Mouse (Mus musculus) effector memory CD4-positive, alpha-beta T cell, adult 7 months (primary cell): ENCODE data around the gene Rnf26. TPM values are rescaled to one million over a fixed set of nuclear protein-coding genes. Genes with fewer than 3 reads are reported as not detected.

Experiments
- polyA plus RNA-seq: library from polyadenylated mRNA; unstranded; fragments of 100-300 nt; shearing (Covaris generic); gene quantifications from one replicate; pipeline ENCODE4 v1.2.1, GENCODE M21; 2017

Rnf26 gene
- 16.6 TPM for polyA plus RNA-seq

DNA sequence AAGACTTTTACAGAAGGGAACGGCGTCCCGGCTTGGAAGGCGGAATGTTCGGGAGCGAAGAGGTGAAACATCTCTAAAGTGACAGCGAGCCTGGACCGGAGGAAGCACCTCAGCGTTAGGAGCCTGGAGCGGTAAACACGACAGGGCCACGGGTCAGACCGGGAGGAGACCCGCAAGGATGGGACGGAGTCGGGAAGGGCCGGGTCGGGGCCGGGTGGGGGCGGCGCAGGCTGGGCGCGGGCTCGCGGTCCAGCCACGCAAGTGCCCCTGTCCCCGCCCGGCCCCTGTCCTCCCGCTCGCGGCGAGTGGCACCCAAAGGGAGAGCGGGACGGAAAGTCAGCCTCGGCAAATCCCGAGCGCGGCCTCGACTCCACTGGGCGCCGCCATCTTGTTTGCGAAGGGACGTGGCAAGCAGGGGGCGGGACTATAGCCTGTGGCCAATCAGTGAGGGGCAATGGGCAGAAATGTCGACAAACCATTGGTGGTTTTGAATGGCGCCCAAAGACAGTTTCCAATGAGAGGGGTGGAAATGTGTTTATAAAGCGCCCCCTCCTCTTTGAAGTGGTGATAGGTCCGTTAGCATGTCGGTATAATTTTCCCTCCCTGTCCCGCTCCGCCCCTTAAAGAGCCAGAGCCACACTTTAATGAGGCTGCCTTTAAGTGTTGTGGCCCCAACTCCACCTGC, at the start of gene Rnf26, which contains the start of gene Gm49380:
Rnf26 (minus strand) TSS at position 413 of the 685 bp plus-strand sequence.
Gm49380 (minus strand) TSS at position 396 of the 685 bp plus-strand sequence.

DNA sequence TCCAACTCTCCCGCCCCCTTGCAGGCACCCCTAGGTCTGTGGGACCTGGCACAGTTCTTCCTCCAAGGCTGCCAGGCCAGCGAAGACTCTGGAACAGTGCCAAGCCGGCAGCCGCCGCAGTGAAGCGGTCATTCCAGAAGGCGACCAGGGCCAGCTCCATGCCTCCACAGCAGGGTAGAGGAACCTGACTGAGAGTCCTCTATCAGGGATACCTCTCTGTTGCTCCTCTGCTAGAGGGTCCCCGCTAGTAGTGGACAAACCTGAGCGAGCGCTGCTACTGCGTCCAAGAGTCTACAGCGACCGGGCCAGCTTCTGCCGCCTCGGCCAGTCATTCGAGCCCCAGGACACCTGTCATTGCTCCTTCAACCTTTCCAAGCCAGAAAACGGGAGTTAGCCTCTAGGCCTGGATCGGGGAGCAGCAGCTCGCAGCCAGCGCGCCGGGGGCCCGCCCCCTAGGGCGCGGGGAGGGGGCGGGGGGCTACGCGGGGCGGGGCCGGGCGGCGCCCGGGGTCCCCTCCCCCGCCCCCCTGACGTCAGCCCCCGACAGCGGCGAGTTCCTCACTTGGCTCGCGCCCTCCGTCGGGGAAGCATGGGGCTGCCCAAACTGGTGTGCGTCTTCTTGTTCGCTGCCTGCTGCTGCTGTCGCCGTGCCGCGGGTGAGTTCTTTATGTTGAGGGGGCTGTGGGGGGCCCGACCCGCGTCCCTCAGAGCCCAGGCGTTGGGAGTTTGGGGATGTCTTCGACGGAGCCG, 21.0 kb upstream of the Rnf26 start, which contains the start of gene Mcam:
Mcam (plus strand) TSS at position 369 of the 750 bp plus-strand sequence.

DNA sequence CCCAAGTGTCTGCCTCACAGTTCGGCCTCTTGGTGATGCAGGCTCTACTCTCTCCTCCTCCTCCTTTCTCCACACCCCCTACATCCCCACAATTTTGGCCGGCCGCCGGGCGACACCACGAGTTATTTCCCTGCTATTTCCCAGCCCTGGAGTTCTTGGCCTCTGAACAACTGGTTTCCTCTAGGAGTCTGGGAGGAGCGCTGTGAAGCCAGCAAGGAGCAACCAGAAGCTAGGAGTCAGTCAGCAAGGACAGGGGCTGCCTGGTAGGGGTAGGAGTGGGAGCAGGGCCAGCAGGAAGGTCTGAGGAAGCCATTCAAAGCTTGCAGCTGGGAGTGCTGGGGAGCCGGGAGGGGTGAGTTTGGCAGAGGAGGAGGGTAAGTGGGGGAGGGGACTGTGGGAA, 6.2 kb downstream of the Rnf26 start, which contains the start of gene C1qtnf5:
C1qtnf5 (plus strand) TSS at position 136 of the 400 bp plus-strand sequence.

DNA sequence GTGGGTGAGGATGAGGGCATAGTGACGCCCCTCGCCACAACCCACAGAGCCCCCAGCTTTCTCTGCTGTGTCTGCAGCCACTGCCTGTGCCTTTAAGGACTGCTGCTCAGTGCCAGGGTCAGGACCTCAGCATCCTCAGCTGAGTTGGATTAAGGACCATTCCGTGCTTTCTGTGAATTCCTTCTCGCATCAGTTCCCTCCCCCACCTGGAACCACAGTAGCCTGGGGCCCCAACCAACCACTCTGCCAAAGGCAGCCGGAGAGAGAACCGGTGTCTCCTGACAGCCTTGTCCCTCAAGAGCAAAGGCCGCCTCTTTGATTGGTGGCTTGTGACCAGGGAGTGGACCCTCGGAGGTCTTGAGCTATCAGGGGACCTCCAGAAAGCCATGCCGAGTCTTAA, 11.8 kb downstream of the Rnf26 start, which contains the start of gene Mfrp:
Mfrp (plus strand) TSS at position 240 of the 400 bp plus-strand sequence.

DNA sequence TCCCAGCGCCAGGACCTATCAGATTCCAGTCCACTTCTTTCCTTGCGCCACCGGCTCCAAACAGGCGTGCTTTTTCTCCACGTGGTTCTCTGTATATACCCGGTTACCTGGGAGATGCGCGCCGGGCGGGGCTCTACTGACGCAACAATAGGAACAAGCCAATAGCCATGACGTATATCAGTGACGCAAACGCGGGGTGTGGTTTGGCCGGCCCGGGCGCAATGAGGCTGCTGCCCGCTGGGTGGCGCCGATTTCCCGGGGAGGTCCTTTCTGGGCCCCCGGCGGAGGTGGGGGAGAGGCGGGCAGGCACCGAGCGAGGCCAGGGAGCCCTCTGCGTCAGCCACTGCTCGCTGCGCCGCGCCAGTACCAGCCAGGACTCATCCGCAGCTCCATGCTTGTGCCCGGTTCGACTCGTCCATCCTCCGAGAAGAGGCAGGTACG, 46.5 kb downstream of the Rnf26 start, which contains the start of gene Usp2:
Usp2 (plus strand) TSS at position 237 of the 441 bp plus-strand sequence.

Other genes starting within 250 kb of the Rnf26 start
- gene Thy1, start 70.1 kb downstream of the Rnf26 start, polyA plus RNA-seq, result 132 TPM
- gene Usp2, start 46.5 kb downstream of the Rnf26 start, polyA plus RNA-seq, result 17.8 TPM
- gene Mfrp, start 11.8 kb downstream of the Rnf26 start, polyA plus RNA-seq, result not detected
- not detected for gene C1qtnf5, start 6.3 kb downstream of the Rnf26 start, polyA plus RNA-seq
- not detected for gene Gm49380, start within 50 bp of the Rnf26 start, polyA plus RNA-seq
- 0.67 TPM for gene Mcam, start 21.0 kb upstream of the Rnf26 start, polyA plus RNA-seq
- gene Cbl, start 120.5 kb upstream of the Rnf26 start, polyA plus RNA-seq, result 33.9 TPM
- gene Ccdc153, start 127.2 kb upstream of the Rnf26 start, polyA plus RNA-seq, result not detected
- gene Pdzd3, start 138.0 kb upstream of the Rnf26 start, polyA plus RNA-seq, result 0.23 TPM
- gene Nlrx1, start 155.1 kb upstream of the Rnf26 start, polyA plus RNA-seq, result 4.8 TPM
- not detected for gene Abcg4, start 175.1 kb upstream of the Rnf26 start, polyA plus RNA-seq
- gene Hinfp, start 192.2 kb upstream of the Rnf26 start, polyA plus RNA-seq, result 34.4 TPM
- 12.7 TPM for gene C2cd2l, start 206.8 kb upstream of the Rnf26 start, polyA plus RNA-seq
- 8.7 TPM for gene Dpagt1, start 212.5 kb upstream of the Rnf26 start, polyA plus RNA-seq
- 61.7 TPM for gene H2afx, start 221.2 kb upstream of the Rnf26 start, polyA plus RNA-seq
- gene Hmbs, start 230.7 kb upstream of the Rnf26 start, polyA plus RNA-seq, result 14.8 TPM
- gene Vps11, start 248.2 kb upstream of the Rnf26 start, polyA plus RNA-seq, result 50.0 TPM